Mouse (Mus musculus) hindbrain, embryonic 11.5 days (tissue): ENCODE results near the gene Uqcr10. TPM values are rescaled to one million over a fixed set of nuclear protein-coding genes. Genes with fewer than 3 reads are reported as not detected.
"Not testable (repeated sequence)": the region's sequence is repeated elsewhere in the genome, so short reads cannot be mapped to it uniquely, and the experiment has no call there.

Experiments
- ATAC-seq: fragments of 200-750 bp; cut with Nextera tagmentation; 2 replicates; pipeline ENCODE4 v1.8.0; 2017; ENCODE audit warnings: mild to moderate bottlenecking, moderate TSS enrichment, moderate library complexity; ENCODE audit not compliant: low FRiP score
- DNase-seq: peaks from one replicate; pipeline ENCODE4 v3.0.0-alpha.2; 2015; ENCODE audit warnings: low spot score
- H3K27ac ChIP-seq: fragments of 300-500 bp; sonication (generic); 2 replicates; pipeline ENCODE4 v1.5.1; 2014; ENCODE audit warnings: mild to moderate bottlenecking, low read depth, low read length
- H3K27me3 ChIP-seq: fragments of 300-500 bp; sonication (generic); 2 replicates; pipeline ENCODE4 v1.6.1; 2014; ENCODE audit warnings: mild to moderate bottlenecking, low read length, moderate library complexity, mixed read lengths; ENCODE audit not compliant: control insufficient read depth, insufficient read depth
- H3K36me3 ChIP-seq: fragments of 300-500 bp; sonication (generic); 2 replicates; pipeline ENCODE4 v1.6.1; 2014; ENCODE audit warnings: mild to moderate bottlenecking, low read length, moderate library complexity, mixed read lengths; ENCODE audit not compliant: control insufficient read depth, insufficient read depth
- H3K4me1 ChIP-seq: fragments of 300-500 bp; sonication (generic); replicated peaks from 2 replicates; pipeline ENCODE4 v1.6.1; 2014; ENCODE audit warnings: low read length, mixed read lengths; ENCODE audit not compliant: control insufficient read depth, insufficient read depth
- H3K4me2 ChIP-seq: fragments of 300-500 bp; sonication (generic); replicated peaks from 2 replicates; pipeline ENCODE4 v1.6.1; 2014; ENCODE audit warnings: mild to moderate bottlenecking, low read depth, low read length
- H3K4me3 ChIP-seq: fragments of 300-500 bp; sonication (generic); 2 replicates; pipeline ENCODE4 v1.5.1; 2014; ENCODE audit warnings: low read depth, low read length
- H3K9ac ChIP-seq: fragments of 300-500 bp; sonication (generic); 2 replicates; pipeline ENCODE4 v1.6.1; 2014; ENCODE audit warnings: low read depth, low read length
- H3K9me3 ChIP-seq: fragments of 300-500 bp; sonication (generic); 2 replicates; pipeline ENCODE4 v1.6.1; 2016; ENCODE audit warnings: low read length; ENCODE audit not compliant: control insufficient read depth
- WGBS: fragments of 180-500 bp; shearing (Covaris S2); extraction: QIAGEN DNeasy Blood & Tissue Kit; methylation state at CpG from one replicate; pipeline ENCODE4 v1.1.7; 2014; 5-methylcytosine and 5-hydroxymethylcytosine counted together
- polyA plus RNA-seq: library from polyadenylated mRNA; unstranded; fragments of >200 nt; fragmentation: Nextera tagmentation; extraction: Ambion mirVana; gene quantifications from 2 replicates; pipeline ENCODE4 v1.2.1, GENCODE M21; 2014

The Uqcr10 gene
- polyA plus RNA-seq, 1 experiment from 2014 or later = 533 TPM

GRCm38 (mm10) chr11:4720900-4721580 lies 16.9 kb upstream of the Uqcr10 start:
- no peak for ATAC-seq
- H3K9ac ChIP-seq = no peak overlapping the region
- no peaks in the 10 kb centered on the region for H3K27me3 ChIP-seq
- no peaks in the 10 kb centered on the region for H3K36me3 ChIP-seq
- no peaks in the 10 kb centered on the region for H3K9me3 ChIP-seq
- no peak overlapping the region for H3K27ac ChIP-seq
- WGBS = 49% methylated on average over 7 of the region's 7 CpGs
- H3K4me3 ChIP-seq = no peak overlapping the region
- H3K4me2 ChIP-seq = no peak overlapping the region
- DNase-seq = no peak
- no peaks in the 10 kb centered on the region for H3K4me1 ChIP-seq

GRCm38 (mm10) chr11:4720393-4720792 lies 16.3 kb upstream of the Uqcr10 start:
- Histone ChIP-seq H3K4me3 (no peak overlapping the region), H3K36me3 (no peaks in the 10 kb centered on the region), H3K9me3 (no peaks in the 10 kb centered on the region), H3K9ac (no peak overlapping the region), H3K27me3 (no peaks in the 10 kb centered on the region), H3K4me1 (no peaks in the 10 kb centered on the region), H3K27ac (no peak overlapping the region), H3K4me2 (no peak overlapping the region)
- 70% methylated on average over 11 of the region's 11 CpGs for WGBS
- DNase-seq (no peak), ATAC-seq (no peak)

DNA sequence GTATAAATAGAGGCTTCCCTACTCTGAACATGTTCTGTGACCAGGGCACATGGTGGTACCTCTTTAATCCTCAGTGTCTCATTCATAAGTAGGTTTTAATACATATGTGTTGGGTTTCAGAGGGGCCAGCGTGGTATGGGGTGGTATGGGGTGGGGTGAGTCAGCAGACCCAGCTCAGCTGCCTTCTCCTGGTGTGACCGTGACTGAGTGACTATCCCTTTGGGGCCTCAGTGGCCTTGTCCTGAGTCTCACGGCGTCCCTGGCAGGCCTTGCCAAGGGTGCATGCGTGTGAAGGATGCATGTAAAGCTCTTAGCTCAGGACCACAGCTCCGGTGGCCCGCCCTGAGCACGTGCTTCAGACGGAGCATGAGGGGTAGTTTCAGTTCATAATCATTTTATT lies 15.8 kb upstream of the Uqcr10 start:
- no peaks in the 10 kb centered on the region for H3K9me3 ChIP-seq
- no peak for ATAC-seq
- 92% methylated on average over 9 of the region's 9 CpGs for WGBS
- H3K4me2 ChIP-seq = no peak overlapping the region
- H3K27me3 ChIP-seq = no peaks in the 10 kb centered on the region
- H3K4me3 ChIP-seq = no peak overlapping the region
- H3K9ac ChIP-seq = no peak overlapping the region
- no peak for DNase-seq
- no peak overlapping the region for H3K27ac ChIP-seq
- H3K36me3 ChIP-seq = no peaks in the 10 kb centered on the region
- H3K4me1 ChIP-seq = no peaks in the 10 kb centered on the region

- ATAC-seq = no peak
Measured at GRCm38 (mm10) chr11:4718548-4718947, 14.4 kb upstream of the Uqcr10 start.

DNA sequence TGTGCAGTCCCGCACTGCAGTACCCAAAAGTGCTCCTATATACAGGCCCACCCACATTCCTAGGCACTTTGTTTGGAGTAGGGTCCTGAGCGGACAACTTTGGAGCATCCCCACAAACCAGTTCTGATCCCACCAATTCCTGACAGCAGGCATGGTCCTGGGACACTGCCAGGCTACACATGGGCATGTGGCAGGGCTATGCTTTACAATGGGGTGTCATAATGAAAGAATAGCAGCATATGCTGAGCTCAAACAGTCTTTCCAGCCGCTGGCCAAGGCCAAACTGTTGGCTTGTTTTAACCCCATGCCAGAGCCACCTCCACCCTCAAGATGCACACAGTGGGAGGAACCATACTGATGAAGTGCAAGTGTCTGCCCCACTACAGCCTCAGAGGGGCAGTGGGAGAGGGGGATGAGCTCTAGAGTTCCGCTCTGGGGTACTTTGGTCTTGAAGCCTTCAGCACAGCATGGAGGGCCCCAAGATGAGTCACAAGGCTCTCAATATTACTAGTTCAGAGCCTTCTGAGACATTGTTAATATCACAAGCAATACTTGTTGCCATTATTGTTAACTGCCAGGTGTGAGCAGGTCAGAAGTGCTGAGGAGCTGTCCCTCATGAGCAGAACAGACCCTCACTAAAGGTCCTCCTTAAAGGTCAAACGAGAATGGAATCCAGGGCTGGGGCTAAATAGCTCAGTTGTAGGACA lies 12.5 kb upstream of the Uqcr10 start:
- 91% methylated on average over 5 of the region's 5 CpGs for WGBS
- ATAC-seq = no peak
- H3K4me2 ChIP-seq = no peak overlapping the region

More at GRCm38 (mm10) chr11:4718548-4718947, 14.4 kb upstream of the Uqcr10 start:
- Histone ChIP-seq H3K36me3 (no peaks in the 10 kb centered on the region), H3K27ac (no peak overlapping the region), H3K9ac (no peak overlapping the region), H3K27me3 (no peaks in the 10 kb centered on the region), H3K4me3 (no peak overlapping the region), H3K4me1 (no peaks in the 10 kb centered on the region), H3K9me3 (no peaks in the 10 kb centered on the region), H3K4me2 (no peak overlapping the region)
- DNase-seq = no peak
- WGBS = 88% methylated on average over 5 of the region's 5 CpGs

GRCm38 (mm10) chr11:4715596-4715995 lies 11.5 kb upstream of the Uqcr10 start:
- 84% methylated on average over 4 of the region's 4 CpGs for WGBS
- no peak for DNase-seq
- no peak for ATAC-seq
- Histone ChIP-seq H3K27ac (no peak overlapping the region), H3K27me3 (no peaks in the 10 kb centered on the region), H3K4me3 (no peak overlapping the region), H3K4me1 (no peaks in the 10 kb centered on the region), H3K4me2 (no peak overlapping the region), H3K36me3 (no peaks in the 10 kb centered on the region), H3K9ac (no peak overlapping the region), H3K9me3 (no peaks in the 10 kb centered on the region)

More for the DNA sequence above, 12.5 kb upstream of the Uqcr10 start:
- Histone ChIP-seq H3K36me3 (no peaks in the 10 kb centered on the region), H3K4me3 (no peak overlapping the region), H3K4me1 (no peaks in the 10 kb centered on the region), H3K27me3 (no peaks in the 10 kb centered on the region), H3K9ac (no peak overlapping the region), H3K9me3 (no peaks in the 10 kb centered on the region), H3K27ac (no peak overlapping the region)
- no peak for DNase-seq

- H3K9ac ChIP-seq = no peak overlapping the region
- H3K27me3 ChIP-seq = no peaks in the 10 kb centered on the region
- DNase-seq = no peak
- no peaks in the 10 kb centered on the region for H3K9me3 ChIP-seq
- no peak overlapping the region for H3K4me3 ChIP-seq
- WGBS = 85% methylated on average over 4 of the region's 4 CpGs
- no peaks in the 10 kb centered on the region for H3K4me1 ChIP-seq
- no peaks in the 10 kb centered on the region for H3K36me3 ChIP-seq
- H3K27ac ChIP-seq = no peak overlapping the region
- H3K4me2 ChIP-seq = no peak overlapping the region
- no peak for ATAC-seq
Measured at GRCm38 (mm10) chr11:4714727-4715126, 10.6 kb upstream of the Uqcr10 start.

DNA sequence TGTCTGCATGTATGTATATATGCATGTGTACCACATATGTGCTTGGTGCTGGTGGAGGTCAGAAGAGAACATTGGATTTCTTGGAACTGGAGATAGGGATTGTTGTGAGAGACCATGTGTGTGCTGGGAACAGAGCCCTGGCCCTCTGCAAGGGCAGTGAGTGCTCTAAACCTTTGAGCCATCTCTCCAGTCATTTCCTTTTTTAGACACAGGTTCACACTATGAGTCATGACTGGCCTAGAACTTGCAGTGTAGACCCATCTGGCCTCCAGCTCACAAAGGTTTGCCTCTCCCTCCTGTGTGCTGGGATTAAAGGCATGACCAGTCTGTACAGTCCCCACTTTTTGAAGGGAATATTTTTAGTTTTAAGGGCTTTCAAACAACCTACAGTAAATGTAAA lies 8.7 kb upstream of the Uqcr10 start:
- Histone ChIP-seq H3K36me3 (no peaks in the 10 kb centered on the region), H3K4me2 (no peak overlapping the region), H3K4me3 (no peak overlapping the region), H3K9me3 (no peaks in the 10 kb centered on the region), H3K27me3 (no peaks in the 10 kb centered on the region), H3K9ac (no peak overlapping the region), H3K27ac (no peak overlapping the region), H3K4me1 (no peaks in the 10 kb centered on the region)
- ATAC-seq = no peak
- DNase-seq = no peak

DNA sequence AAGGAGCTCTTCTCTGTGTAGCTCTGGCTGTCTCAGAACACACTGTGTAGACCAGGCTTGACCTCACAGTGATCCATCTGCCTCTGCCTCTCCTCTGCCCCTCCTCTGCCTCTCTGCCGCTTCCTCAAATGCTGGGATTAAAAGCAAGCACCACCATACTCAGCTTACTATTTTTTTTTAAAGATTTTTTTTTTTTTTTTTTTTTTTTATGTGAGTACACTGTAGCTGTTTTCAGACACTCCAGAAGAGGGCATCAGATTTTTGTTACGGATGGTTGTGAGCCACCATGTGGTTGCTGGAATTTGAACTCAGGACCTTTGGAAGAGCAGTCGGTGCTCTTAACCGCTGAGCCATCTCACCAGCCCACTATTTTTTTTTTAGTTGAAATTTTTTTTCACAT lies 6.0 kb upstream of the Uqcr10 start:
- not testable (repeated sequence) for H3K4me1 ChIP-seq, H3K27ac ChIP-seq, H3K4me3 ChIP-seq, DNase-seq, H3K9me3 ChIP-seq, H3K9ac ChIP-seq, H3K27me3 ChIP-seq, H3K36me3 ChIP-seq, ATAC-seq, H3K4me2 ChIP-seq
- WGBS = 86% methylated on average over 4 of the region's 4 CpGs
